Mouse (Mus musculus) embryo, embryonic 10.5 days (tissue): Measurements from ENCODE around the gene Asap2.
A peak's percentile ranks its signal among the peaks of the same experiment; 100 is the strongest.

ENCODE experiments used
- DNase-seq: peaks from one replicate; pipeline ENCODE4 v3.0.0-alpha.2; 2015; ENCODE audit warnings: low spot score

The Asap2 gene

DNA sequence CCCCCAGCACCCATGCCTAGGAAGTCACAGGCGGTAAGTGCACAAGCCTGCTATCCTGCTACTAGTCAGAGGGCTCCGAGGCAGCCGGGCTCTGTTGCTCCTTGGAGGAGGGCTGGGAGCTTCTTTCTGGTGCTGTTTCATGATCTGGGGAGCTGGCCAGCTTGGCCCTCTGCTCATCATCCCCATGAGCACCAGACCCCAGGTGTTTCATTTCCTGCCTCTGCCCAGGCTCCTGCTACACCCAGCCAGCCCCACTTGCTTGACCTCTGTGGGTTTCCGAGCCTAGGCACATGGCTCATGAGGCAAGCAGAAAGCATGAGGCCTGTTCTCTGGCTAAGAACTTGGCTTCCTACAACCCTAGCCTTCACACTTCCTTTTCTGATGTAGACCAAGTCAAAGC lies 275.2 kb downstream of the Asap2 start:
- DNase-seq = no peak

DNA sequence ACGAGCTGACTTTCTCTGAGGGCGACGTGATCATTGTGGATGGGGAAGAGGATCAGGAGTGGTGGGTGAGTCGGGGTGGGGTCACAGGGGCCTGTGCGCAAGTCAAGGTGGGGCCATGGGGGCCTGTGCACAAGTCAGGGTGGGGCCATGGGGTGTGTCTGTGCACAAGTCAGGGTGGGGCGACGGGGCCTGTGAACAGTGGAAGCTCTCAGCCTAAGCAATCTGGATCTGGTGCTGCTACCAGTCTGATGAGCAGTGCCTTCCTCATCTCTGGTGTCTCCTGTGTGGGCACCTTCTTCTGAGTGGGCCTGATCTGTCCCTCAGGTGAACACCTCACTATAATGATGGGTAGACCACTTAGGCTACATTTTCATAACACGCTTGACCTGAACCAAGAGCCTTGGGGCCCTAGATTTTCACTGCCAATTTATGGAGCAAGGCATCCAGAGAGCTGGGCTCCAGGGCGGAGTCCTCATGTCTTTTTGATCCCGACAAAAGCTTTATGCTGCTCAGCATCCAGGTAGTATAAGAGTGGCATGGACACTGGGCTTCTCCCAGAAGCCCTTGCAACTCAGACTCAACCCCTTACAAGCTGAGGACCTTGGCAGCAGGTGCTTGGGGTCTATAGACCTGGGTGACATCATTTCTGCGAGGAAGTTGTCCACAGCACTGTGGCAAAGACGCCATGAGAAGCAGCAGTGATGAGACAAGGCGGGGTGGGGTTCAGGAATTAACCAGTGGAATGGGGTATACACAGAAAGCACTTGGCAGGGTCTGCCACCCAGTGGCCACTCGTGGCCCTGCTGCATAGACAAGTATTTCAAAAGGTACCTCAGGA lies 275.9 kb downstream of the Asap2 start:
- DNase-seq = peak; percentile 70

GRCm38 (mm10) chr12:21266784-21267098 lies 276.5 kb downstream of the Asap2 start:
- no peak for DNase-seq

DNA sequence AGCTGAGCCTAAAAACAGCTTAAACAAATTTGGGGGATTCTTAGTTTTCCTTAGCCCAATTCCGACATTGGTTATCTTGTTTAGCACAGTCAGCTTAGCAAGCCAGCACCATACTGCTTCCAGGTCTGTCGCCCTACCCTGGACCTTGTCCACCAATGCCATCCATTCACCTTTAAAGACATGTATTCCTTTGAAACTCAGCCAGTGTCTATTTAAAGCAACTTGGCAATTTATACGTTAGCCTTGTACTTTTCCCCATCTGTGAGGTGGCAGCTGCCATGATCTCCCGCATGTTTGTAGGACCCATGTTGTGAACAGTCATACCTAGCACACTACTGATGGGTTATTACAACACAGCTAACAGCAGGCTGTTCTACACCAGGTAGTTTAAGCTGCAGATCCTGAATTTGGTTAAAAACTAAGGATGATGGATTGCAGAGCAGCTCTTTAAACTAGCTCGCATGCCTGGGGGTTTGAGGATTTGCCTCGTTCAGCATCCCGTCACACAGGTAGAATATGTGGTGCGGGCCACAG lies 277.9 kb downstream of the Asap2 start:
- no peak for DNase-seq

DNA sequence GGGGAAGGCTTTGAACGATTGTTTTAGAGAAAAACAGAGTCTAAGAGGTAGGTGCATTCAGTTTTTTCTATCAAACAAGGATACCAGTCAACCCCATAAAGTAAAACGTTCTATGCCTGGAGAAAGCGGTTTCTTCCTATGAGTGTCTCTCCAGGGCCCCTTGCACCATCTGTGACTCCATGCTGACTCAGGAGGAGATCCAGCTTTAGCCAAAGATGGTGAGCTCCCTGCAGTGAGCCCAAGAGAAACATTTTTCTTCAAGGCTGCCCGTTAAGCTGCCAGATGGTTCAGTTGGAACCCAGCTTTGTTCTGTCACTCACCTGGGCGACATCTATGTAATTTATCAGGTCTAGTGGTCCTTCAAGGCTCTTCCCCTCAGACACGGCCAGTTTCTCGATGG lies 284.2 kb downstream of the Asap2 start:
- DNase-seq = no peak

DNA sequence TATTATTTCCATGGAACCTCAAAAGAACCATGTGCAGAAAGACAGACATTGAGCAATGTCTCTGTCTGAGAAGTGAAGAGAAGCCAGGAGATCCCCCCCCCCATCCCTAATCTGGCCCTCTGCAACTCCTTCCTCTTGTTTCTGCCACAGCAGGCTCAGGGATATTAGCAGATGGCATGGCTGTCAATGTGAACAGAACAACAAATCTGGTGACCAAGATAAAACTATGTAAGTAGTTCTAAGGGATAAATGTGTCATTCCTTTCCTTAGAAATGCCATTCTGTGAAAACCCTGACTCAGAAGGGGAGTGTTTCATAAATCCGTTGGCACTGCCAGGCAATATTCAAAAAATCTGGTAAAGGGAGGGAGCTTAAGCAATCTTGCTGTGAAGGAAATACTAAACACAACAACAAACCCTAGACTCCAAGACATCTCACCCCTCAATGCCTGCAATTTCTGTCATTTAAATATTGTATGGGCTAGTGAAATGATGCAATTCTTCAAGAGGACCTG lies 287.1 kb downstream of the Asap2 start:
- DNase-seq = no peak

DNA sequence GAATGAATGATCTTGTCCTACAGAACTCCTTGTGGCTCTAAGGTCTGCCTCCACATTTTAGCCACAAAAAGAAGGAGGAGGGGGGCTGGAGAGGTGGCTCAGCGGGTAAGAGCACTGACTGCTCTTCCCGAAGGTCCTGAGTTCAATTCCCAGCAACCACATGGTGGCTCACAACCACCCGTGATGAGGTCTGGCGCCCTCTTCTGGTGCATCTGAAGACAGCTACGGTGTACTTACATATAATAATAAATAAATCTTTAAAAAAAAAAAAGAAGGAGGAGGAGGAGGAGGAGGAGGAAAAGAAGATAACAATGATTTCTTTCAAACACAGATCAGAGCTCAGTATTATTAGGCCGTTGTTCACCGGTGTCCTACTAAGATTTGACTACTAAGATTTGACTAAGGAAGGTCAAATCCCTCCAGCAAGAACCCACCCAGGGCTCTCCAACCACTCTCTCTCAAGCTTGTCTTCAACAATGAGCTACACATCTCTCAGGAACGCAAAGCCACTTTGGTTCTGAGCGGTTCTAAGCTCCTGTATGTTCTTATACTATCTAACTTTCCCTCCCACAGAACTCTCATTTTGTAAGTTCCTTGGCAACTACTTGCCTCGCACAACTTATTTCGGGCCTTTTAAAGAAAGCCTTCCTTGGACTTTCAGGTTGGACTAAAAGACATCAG lies 294.6 kb downstream of the Asap2 start, which contains the start of gene Cpsf3:
Gene Cpsf3, plus strand, starts transcription at position 631 of the 681 bp plus-strand sequence.
- DNase-seq = peak; percentile 4

DNA sequence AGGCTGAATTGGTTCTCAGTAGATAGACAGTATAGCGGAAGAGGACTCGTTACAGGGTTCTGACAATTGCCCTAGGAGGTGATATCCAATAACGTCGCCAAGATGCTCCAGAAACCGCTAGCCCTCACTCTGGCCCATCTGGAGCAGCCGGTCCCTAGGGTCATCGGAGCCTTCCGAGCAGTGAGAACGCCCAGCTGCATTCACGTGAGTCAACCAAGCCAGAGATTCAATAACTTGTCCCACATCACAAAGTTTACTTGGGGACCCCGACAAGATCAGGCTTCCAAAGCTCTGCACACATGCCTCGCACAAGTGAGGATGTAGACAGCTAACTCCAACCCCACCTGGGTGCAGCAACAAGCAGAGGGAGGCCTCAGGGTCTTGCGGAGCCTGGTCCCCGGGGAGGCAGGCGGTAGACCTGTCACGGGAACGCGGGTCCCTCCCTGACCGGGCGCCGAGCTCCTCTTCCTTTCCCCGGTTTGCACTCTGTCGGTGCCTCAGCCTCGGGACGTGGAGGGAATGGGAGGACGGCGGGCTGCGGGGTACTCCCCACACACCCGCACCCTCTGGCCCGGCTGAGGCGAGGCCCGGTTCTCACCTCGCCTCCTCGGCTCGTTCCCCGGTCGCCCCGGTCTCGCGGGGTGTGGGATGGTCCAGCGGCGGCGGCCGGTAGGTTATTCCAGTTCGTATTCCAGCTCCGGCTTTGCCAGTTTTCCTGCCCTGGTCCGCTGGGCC lies 295.4 kb downstream of the Asap2 start:
- peak; percentile 64 for DNase-seq

GRCm38 (mm10) chr12:21286243-21286622 lies 296.0 kb downstream of the Asap2 start, which contains the start of gene Itgb1bp1:
Gene Itgb1bp1, minus strand, starts transcription at chr12:21286284.
- DNase-seq = peak; percentile 98

DNA sequence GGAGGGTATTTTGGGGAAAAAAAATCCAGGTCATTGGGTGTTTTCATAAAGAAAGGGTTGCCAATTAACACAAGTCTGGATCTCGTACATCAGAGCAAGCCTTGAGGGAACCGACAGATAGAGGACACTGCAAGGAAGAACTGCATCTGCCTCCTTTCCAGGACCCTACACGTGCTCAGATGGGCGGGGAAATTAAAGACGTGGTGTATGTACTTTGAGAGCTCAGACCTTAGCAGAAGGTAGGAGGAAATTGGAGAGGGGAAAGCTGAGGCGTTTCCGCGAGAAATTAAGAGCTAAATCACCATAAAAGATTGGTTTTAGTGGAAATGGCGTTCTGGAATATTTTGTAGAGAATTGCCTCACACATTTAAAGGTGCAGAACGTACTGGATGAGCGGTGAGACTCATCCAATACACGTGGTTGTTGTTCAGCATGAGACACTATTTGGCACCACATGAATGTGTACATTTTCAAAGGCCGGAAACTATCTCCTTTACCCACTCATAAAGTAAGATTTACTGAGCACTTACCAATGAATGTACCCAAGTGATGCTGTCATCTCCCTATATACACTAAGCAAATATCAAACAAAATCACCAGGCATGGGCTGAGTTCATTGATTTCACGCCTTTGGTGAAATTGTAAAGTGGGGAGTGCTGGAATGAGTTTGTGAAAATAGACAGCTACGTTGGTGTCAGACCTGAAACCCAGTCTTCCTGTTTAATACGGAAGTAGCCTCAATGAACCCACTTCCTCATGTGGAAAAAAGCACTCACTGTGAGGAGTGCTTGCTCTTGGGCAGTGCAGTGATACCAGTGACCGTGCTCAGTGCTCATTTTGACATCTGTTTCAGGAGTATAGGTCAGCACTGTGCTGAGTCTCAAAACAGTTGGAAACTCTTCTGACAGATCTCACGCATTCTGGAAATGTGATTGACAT lies 296.7 kb downstream of the Asap2 start:
- DNase-seq = no peak

- DNase-seq = no peak
These were observed 298.6 kb downstream of the Asap2 start for GRCm38 (mm10) chr12:21288716-21289395.

GRCm38 (mm10) chr12:21289651-21290050 lies 299.4 kb downstream of the Asap2 start:
- no peak for DNase-seq

- DNase-seq = no peak
These were observed 308.6 kb downstream of the Asap2 start for GRCm38 (mm10) chr12:21298856-21299255.

DNA sequence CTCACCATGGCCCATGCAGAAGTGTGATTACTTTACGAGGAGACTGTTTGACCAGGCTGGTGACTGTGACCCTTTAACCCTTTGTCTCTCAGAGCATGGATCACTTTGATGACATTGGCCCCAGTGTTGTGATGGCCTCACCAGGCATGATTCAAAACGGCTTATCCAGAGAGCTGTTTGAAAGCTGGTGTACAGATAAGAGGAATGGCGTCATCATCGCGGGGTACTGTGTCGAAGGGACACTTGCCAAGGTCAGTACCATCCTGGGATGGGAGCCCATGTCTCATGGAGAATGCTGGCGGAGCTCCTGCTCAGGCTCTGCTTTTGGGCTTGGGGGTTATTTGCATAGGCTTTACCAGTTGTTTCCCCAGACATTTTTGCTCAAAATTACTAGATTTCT lies 311.1 kb downstream of the Asap2 start:
- DNase-seq = no peak

GRCm38 (mm10) chr12:21301932-21302331 lies 311.7 kb downstream of the Asap2 start:
- DNase-seq = no peak

DNA sequence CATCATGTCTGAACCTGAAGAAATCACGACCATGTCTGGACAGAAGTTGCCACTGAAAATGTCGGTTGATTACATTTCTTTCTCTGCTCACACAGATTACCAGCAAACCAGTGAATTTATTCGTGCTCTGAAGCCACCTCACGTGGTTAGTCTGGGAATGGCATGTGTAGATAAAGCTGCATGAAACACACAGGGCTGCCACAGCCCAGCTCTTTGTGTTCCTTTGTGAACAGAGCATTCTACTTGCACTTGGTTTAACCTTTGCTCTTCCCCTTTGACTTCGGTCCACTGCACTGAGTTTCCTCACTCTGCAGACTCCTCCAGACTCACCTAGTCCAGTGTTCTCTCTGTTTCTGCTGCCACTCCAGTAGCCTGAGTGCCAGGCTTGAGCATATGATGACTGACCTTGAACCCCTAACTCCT lies 312.1 kb downstream of the Asap2 start:
- DNase-seq = no peak

DNA sequence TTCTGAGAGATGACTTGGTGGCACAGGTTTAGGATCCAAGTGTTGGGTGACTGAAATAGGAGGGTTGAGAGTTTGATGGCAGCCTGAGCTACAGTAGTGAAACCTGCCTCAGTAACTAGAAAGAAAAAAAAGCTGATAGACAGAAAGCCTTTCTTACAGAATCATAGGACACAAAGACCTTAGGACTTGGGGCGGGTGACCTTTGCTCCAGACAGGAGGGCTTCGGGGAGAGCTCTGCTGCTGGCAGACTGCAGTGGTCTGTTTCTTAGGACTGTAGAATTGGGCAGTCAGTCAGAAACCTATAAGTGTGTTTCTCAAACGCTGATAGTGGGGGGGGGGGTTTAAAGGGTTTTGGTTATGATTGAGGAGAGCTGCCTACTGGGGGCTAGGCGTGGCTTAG lies 315.5 kb downstream of the Asap2 start:
- no peak for DNase-seq

GRCm38 (mm10) chr12:21306721-21307120 lies 316.5 kb downstream of the Asap2 start:
- DNase-seq = no peak

DNA sequence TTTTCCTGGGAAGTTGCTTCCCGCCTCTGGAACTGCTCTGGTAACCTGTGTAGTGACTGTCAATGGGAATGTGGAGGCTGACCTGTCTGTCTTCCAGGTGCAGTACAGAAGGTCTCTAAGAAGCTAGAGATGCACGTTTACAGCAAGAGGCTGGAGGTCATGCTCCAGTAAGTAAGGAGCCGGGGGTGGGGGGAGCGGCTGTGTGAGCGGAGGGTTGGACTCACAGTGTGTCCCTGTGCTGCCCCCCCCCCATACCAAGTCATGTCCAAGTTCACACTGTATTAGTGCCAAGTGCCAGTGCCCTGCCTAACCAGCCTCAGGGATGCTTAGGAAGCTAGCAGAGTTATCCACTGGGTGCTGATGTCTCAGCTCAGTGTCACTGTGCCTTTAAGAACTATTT lies 321.9 kb downstream of the Asap2 start:
- no peak for DNase-seq
